Mouse (Mus musculus) heart, adult 9 months (tissue): ENCODE measurements around the gene Sin3b.
A peak's percentile ranks its signal among the peaks of the same experiment; 100 is the strongest.
"Not testable (repeated sequence)": the region's sequence is repeated elsewhere in the genome, so short reads cannot be mapped to it uniquely, and the experiment has no call there.

Experiments
- DNase-seq, 2 experiments: peaks; one replicate each; pipeline ENCODE4 v3.0.0; 2022; ENCODE audit warnings: low spot score in 2 of 2

The Sin3b gene

DNA sequence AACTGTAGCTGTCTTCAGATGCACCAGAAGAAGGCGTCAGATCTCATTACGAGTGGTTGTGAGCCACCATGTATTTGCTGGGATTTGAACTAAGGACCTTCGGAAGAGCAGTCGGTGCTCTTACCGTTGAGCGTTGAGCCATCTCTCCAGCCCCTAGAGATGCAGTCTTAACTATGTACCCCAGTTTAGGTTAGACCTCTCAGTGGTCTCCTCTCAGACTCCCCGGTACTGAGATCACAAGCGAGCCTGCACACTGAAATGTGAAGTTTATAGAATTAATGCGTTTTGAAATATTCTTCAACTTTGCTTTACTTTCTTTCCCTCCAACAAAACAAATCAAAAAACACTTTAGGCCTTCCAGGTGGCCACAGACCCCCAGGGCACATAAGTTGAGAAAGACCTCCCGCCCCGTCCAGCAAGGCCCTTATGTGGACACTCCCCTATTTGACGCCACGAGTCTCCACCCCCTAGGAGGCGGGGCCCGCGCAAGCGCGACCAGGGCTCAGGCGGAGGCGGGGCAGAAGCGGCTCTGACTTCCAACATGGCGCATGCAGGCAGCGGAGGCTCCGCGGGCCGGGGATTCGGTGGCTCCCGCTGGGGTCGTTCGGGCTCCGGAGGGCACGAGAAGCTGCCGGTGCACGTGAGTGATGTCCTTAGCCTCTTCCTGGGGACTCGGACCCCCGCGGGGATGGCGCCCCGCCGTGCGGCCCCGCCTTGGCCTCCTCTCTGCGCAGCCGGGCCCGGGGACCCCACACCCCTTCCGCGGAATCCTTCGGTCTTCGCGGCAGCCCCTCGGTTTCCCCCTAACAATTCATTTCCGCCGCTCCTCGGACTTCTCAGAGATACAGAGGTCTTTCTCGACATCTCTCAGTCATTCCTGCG, at the start of gene Sin3b:
Gene Sin3b (plus strand): TSS at position 517 of the 882 bp plus-strand sequence.
- peak; percentile 93 to 95 for DNase-seq

DNA sequence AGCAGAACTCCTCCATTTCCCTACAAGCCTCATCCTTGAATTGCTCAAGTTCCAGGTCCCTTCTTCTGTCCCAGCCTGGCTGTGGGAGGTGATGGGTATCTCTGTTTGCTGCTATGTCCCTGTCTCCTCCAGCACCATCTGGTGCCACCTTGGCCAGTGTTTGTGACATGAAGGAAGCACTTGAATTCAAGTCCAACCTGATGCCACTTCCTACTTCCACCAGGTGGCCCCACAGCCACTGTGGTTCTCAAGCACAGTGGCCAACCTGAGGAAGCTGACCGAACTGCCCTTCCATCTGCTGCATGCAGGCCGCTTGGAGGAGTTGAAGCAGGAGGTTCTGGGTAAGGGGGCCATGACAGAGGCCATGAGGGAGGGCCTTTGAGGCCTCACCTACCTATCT, 48.9 kb upstream of the Sin3b start:
- DNase-seq: no peak

- no peak for DNase-seq
Measured at GRCm38 (mm10) chr8:72676436-72676835, 46.6 kb upstream of the Sin3b start.

DNA sequence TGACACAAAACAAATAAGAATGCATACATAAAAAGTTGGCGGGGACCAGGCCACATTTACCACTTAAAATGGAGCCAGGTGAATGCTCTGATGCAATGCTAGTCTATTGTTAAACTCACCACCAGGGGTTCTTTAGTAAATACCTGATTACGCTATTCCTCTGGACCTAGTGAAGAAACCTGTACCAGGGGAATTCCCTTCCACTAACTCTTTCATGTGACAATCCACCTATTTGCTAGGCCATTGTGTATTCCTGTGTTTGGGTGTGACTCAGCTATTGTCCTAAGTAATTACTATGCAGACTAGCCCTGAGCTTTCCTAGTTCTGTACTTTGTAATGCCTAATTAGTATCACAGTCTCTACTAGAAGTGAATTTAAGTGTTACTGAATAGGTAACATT, 46.2 kb upstream of the Sin3b start:
- DNase-seq: not testable (repeated sequence)

GRCm38 (mm10) chr8:72677331-72677730, 45.8 kb upstream of the Sin3b start:
- no peak for DNase-seq

DNA sequence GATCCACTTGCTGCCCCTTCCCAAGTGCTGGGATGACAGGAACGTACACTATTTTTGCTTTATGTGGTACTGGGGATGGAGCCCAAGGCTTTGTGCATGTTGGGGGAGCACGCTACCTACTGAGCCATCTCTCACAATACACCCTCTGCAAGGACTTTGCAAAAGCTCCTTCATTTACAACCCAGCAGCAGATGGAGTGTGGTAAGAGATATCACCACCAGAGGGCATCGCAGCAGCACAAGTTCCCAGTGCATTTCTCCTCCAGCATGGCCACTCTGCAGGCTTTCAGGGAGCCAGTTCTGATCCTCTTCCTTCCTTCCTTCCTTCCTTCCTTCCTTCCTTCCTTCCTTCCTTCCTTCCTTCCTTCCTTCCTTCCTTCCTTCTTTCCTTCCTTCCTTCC, 43.0 kb upstream of the Sin3b start:
- DNase-seq: peak in 1 of 2 experiments; percentile 22

- DNase-seq: no peak
Measured at GRCm38 (mm10) chr8:72682051-72682687, 40.9 kb upstream of the Sin3b start.

- DNase-seq: no peak
Measured at GRCm38 (mm10) chr8:72683010-72683521, 40.0 kb upstream of the Sin3b start.

DNA sequence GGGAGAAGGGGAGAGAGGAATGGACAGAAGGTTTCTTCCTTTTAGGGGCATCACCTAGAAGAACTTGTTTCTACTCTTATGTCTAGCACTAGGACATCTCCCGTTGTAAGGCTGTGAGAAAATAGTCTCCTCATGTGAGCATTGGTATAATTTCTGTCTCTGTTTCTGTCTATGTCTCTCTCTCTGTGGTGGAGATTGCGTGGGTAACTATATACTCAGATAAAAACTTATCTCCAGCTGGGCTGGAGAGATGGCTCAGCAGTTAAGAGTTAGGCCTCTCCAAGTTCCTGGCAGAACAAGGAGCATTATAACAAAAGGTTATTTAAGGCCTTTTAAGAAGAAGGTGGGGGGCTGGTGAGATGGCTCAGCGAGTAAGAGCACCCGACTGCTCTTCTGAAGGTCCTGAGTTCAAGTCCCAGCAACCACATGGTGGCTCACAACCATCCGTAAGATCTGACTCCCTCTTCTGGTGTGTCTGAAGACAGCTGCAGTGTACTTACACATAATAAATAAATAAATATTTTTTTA, 39.4 kb upstream of the Sin3b start:
- DNase-seq: not testable (repeated sequence)

- no peak for DNase-seq
Measured at GRCm38 (mm10) chr8:72698349-72698926, 24.6 kb upstream of the Sin3b start.

- no peak for DNase-seq
Measured at GRCm38 (mm10) chr8:72712569-72712968, 10.5 kb upstream of the Sin3b start.

DNA sequence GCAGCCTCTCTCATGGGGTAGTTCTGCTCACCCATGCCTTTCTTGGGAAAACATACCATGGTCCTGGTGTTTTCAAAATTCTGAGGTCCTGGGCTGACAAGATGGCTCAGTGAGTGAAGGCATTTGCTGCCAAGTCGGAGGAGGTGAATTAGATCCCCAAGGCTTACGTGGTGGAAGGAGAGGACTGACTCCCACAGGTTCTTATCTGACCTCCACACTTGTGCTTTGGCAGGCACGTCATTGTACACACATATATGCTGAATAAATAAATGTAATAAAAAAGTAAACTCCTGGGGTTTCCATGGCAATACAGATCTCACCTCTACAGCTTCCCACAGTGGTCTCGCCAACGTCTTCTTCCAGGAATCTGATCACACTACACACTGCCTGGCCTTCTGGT, 6.5 kb upstream of the Sin3b start:
- no peak for DNase-seq

GRCm38 (mm10) chr8:72720541-72720940, 2.5 kb upstream of the Sin3b start:
- no peak for DNase-seq

- DNase-seq: no peak
Measured at GRCm38 (mm10) chr8:72723651-72724001, 541 bp downstream of the Sin3b start.

GRCm38 (mm10) chr8:72728636-72729035, 5.6 kb downstream of the Sin3b start:
- DNase-seq: no peak

- peak; percentile 7 to 53 for DNase-seq
Measured at GRCm38 (mm10) chr8:72735001-72735400, 11.9 kb downstream of the Sin3b start.

DNA sequence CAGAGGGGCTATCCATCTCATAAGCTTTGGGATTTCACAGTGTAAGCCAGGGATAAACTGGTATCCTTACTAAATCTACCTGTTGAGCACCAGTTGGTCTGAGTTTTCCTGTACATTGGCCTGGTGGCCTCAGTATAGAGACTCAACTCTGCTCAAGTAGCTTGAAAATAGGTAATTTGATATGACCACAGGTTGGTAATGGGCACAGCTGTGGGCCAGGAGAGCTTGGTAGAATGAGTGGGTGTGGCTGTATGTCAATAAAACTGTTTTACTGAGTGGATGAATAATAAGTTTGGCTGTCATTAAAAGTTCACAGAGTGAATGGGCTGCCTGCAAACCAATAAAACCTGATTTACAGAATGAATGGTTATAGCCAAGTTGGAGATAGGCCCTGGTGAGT, 13.8 kb downstream of the Sin3b start:
- DNase-seq: no peak

- DNase-seq: peak in 1 of 2 experiments; percentile 12
Measured at GRCm38 (mm10) chr8:72746061-72746460, 23.0 kb downstream of the Sin3b start.

GRCm38 (mm10) chr8:72749846-72750245, 26.8 kb downstream of the Sin3b start:
- no peak for DNase-seq

- no peak for DNase-seq
Measured at GRCm38 (mm10) chr8:72750266-72750665, 27.2 kb downstream of the Sin3b start.

GRCm38 (mm10) chr8:72751126-72751525, 28.0 kb downstream of the Sin3b start:
- DNase-seq: no peak

DNA sequence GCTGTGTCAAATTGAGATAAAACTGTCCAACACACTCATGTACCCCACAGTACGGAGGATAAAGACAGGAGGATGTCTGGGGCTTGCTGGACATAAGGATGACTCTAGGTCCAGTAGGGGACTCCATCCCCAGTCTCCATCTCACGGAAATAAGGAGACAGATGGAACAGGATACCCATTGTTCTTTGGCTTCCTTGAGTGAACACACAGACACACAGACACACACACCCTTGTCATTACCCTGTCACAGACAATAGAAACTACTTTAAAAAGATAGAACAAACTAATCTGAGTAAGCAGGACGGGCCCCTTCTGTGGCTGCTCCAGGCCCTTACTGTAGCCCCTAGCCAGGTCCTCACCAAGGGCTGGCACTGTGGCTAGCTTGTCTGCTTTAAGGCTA, 29.2 kb downstream of the Sin3b start:
- peak in 1 of 2 experiments; percentile 28 for DNase-seq
